Mouse (Mus musculus): ENCODE measurements at regions not wholly inside any gene's neighbourhood (a gene's known extent, or its start where the extent isn't known, plus 50 kb on each side); places are given as distances from the start of the nearest gene placed in this dataset.

DNA sequence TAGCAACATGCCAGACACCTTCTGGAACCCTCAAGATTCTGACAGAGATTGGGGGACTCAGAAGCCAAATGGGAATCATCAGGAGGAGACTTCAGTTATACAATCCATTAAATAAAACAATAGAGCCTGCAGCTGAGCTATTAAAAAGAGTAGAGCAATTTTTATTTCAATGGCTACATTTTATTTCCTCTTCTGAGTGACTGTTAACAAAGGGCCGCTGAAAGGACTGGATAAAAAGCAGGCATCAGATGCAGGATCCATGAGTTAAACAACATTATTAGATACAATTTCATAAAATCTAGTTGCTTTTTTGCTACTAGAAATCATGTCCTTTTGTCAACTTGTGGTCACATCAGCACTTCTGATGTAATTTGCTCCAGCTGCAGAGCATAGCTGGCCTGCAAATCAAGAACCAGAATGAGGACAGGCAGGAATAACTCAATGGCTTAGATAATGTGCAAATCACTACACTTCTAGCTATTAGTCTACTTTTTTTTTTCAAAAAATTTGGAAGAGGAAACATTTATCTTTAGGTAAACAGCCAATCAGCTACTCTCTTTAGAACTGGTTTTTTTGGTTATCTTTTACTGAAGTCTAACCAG is 529.5 kb upstream of the Mef2c start:
- Histone ChIP-seq H3K4me1 (ENCODE audit: control insufficient read depth, insufficient read depth, low read length) (no peaks in the 10 kb centered on the region), H3K27ac (ENCODE audit: insufficient read depth, low read depth, low read length) (no peak overlapping the region), H3K4me3 (ENCODE audit: insufficient read depth, low read depth, low read length) (no peak overlapping the region)
- TF ChIP-seq CTCF (IDR thresholded peaks at IDR 0.05; ENCODE audit: insufficient read depth, low read depth, low read length) (no peak), POLR2A (IDR thresholded peaks at IDR 0.05; ENCODE audit: insufficient read depth, low read depth, low read length) (no peak)
- 71% methylated on average over 1 of the region's 1 CpGs for WGBS

DNA sequence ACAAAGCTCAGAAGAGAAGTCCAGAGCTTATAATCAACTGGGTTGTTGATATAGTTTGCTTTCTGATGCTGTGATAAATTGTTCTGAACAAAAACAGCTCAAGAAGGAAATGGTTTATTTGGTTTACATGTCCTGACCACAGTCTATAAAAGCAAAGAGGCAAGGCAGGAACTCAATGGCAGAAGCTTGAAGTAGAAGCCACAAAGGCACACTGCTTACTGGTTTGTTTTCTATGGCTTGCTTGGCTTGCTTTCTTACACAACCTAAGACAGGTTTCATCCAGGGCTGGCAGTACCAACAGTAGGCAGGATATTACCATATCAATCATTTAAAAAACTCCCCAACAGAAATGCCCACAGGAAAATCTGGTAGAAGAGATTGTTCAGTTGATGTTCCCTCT is 502.7 kb upstream of the Mef2c start:
- Histone ChIP-seq H3K4me3 (ENCODE audit: insufficient read depth, low read depth, low read length) (no peak overlapping the region), H3K4me1 (ENCODE audit: control insufficient read depth, insufficient read depth, low read length) (no peaks in the 10 kb centered on the region), H3K27ac (ENCODE audit: insufficient read depth, low read depth, low read length) (no peak overlapping the region)
- TF ChIP-seq POLR2A (IDR thresholded peaks at IDR 0.05; ENCODE audit: insufficient read depth, low read depth, low read length) (no peak), CTCF (IDR thresholded peaks at IDR 0.05; ENCODE audit: insufficient read depth, low read depth, low read length) (no peak)

DNA sequence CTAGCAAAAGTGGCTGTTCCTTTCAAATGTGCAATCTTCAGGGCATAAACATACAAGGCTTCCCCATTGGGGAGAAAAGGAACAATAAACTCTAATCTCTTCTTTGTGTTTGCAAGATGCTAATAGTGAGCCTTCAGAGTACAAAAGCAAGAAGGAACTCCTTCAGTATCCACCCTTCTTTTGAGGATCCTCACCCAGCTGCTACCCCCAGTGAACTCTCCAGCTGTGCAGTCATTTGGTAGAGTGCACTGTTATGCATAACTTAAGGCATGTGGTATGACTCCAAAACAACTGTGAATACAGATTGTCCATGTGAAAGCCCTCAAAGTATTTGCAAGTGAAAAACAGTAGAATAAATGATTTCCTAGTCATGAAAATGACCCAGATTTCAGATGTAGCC is 487.1 kb upstream of the Mef2c start:
- no peaks in the 10 kb centered on the region for H3K4me1 ChIP-seq (ENCODE audit: control insufficient read depth, insufficient read depth, low read length)
- peak overlapping the region; percentile 51; the same call in 1 of the 2 replicates for H3K27ac ChIP-seq (ENCODE audit: insufficient read depth, low read depth, low read length)
- no peak overlapping the region for H3K4me3 ChIP-seq (ENCODE audit: insufficient read depth, low read depth, low read length)
- TF ChIP-seq CTCF (IDR thresholded peaks at IDR 0.05; ENCODE audit: insufficient read depth, low read depth, low read length) (no peak), POLR2A (IDR thresholded peaks at IDR 0.05; ENCODE audit: insufficient read depth, low read depth, low read length) (no peak)

DNA sequence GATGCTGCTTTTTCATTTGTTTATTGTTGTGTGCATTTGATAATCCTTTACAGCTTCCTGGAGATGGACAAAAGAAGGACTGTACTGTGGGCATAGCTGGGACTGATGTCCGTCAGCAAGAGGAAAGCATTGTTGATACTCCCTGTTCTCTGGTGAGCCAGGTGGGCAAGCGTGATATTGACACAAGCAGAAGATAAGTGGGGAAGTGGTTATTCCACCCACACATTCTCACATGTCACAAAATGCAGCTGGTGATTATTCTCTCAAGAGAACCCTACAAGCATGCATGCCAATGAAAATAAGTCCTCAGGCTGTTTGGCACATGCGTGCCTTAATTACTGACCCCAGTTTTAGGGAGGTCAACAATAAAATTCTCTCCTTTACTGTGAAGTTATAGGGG is 483.0 kb upstream of the Mef2c start:
- H3K4me3 ChIP-seq (ENCODE audit: insufficient read depth, low read depth, low read length), result no peak overlapping the region
- H3K27ac ChIP-seq (ENCODE audit: insufficient read depth, low read depth, low read length), result no peak overlapping the region
- WGBS, result 41% methylated on average over 3 of the region's 3 CpGs
- no peak for TF ChIP-seq POLR2A (IDR thresholded peaks at IDR 0.05; ENCODE audit: insufficient read depth, low read depth, low read length)
- no peak for TF ChIP-seq CTCF (IDR thresholded peaks at IDR 0.05; ENCODE audit: insufficient read depth, low read depth, low read length)
- H3K4me1 ChIP-seq (ENCODE audit: control insufficient read depth, insufficient read depth, low read length), result no peaks in the 10 kb centered on the region

DNA sequence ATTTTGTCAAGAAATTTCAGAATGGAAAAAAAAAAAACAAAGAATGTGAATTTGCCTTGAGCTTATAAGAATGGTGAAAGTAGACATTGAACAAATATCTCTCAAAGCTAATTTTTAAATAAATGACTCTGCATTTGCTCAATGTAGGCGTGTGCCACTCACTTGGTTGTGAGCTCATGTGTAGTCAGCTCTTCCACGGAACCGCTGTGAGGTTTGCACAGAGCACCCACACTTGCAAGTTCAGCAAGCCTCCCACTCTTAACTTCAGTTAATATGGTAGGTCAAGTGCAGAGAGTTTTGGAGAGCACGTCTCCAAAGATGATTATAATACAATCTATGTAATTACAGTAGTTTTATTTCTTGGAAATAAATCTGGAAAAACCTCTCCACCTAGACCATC is 479.9 kb upstream of the Mef2c start:
- H3K27ac ChIP-seq (ENCODE audit: insufficient read depth, low read depth, low read length), result no peak overlapping the region
- WGBS, result 77% methylated on average over 4 of the region's 4 CpGs
- H3K4me3 ChIP-seq (ENCODE audit: insufficient read depth, low read depth, low read length), result no peak overlapping the region
- H3K4me1 ChIP-seq (ENCODE audit: control insufficient read depth, insufficient read depth, low read length), result no peaks in the 10 kb centered on the region
- TF ChIP-seq CTCF (IDR thresholded peaks at IDR 0.05; ENCODE audit: insufficient read depth, low read depth, low read length), result no peak
- TF ChIP-seq POLR2A (IDR thresholded peaks at IDR 0.05; ENCODE audit: insufficient read depth, low read depth, low read length), result no peak

DNA sequence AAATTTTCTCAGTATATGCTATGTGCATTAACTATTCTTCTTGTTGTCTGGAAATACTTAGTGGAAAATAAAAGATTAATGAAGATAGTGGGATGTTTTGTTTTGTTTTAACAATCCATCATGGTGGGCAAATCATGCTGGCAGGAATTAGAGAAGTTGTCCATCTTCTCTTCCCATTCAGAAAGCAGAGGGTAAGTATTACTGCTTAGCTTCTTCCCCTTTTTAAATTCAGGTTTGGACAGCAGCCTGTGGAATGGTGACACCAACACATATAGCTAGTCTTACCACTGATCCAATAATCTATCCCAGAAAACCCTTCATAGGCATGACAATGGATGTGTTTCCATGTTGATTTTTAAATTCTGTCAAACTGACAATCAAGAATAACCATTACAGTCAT is 467.9 kb upstream of the Mef2c start:
- no peak overlapping the region for H3K4me3 ChIP-seq (ENCODE audit: insufficient read depth, low read depth, low read length)
- TF ChIP-seq POLR2A (IDR thresholded peaks at IDR 0.05; ENCODE audit: insufficient read depth, low read depth, low read length) (no peak), CTCF (IDR thresholded peaks at IDR 0.05; ENCODE audit: insufficient read depth, low read depth, low read length) (no peak)

DNA sequence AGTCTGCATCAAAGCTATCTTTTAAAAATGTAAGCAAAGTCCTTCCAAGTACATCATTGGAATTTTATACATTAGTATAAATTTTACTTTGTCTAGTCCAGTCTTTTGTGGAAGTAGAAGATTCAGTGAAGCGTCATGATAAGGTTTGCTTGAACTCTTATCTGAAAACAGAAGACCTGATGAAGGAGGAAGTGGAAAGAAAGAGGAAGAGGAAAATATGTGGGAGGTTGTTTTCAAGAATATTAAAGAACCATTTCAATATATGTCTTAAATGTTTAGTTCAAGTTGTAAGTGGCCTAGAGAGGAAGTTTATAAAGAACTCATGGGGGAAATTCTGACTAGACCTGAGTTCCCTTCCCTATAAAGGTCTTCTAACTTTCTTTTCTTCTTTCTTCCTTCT is 462.3 kb upstream of the Mef2c start:
- no peak overlapping the region for H3K27ac ChIP-seq (ENCODE audit: insufficient read depth, low read depth, low read length)
- TF ChIP-seq POLR2A (IDR thresholded peaks at IDR 0.05; ENCODE audit: insufficient read depth, low read depth, low read length) (no peak), CTCF (IDR thresholded peaks at IDR 0.05; ENCODE audit: insufficient read depth, low read depth, low read length) (no peak)
- H3K4me1 ChIP-seq (ENCODE audit: control insufficient read depth, insufficient read depth, low read length), result no peaks in the 10 kb centered on the region
- no peak overlapping the region for H3K4me3 ChIP-seq (ENCODE audit: insufficient read depth, low read depth, low read length)
- WGBS, result 95% methylated on average over 1 of the region's 1 CpGs

More for the DNA sequence above, 467.9 kb upstream of the Mef2c start:
- Histone ChIP-seq H3K4me1 (ENCODE audit: control insufficient read depth, insufficient read depth, low read length) (no peaks in the 10 kb centered on the region), H3K27ac (ENCODE audit: insufficient read depth, low read depth, low read length) (no peak overlapping the region)

DNA sequence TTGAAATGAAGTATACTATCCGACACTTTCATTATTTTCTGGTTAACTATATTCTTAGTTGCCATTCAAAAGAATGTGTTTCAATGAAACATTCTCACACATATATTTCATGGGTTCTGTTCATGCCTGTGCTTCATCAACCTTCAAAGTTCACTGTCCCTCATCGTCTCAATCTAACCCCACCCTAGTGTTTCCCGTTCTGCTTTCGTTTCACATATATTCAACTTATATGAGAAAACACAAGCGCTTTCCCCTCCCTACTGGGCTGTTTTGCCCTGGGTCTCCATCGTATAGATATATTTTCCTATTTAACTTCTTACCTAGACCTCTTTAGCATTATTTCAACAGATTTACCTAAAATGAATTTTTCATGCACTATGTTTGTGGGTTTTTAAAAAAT is 458.3 kb upstream of the Mef2c start:
- 93% methylated on average over 6 of the region's 6 CpGs for WGBS
- Histone ChIP-seq H3K4me3 (ENCODE audit: insufficient read depth, low read depth, low read length) (no peak overlapping the region), H3K4me1 (ENCODE audit: control insufficient read depth, insufficient read depth, low read length) (no peaks in the 10 kb centered on the region), H3K27ac (ENCODE audit: insufficient read depth, low read depth, low read length) (no peak overlapping the region)
- no peak for TF ChIP-seq CTCF (IDR thresholded peaks at IDR 0.05; ENCODE audit: insufficient read depth, low read depth, low read length)
- TF ChIP-seq POLR2A (IDR thresholded peaks at IDR 0.05; ENCODE audit: insufficient read depth, low read depth, low read length), result no peak

DNA sequence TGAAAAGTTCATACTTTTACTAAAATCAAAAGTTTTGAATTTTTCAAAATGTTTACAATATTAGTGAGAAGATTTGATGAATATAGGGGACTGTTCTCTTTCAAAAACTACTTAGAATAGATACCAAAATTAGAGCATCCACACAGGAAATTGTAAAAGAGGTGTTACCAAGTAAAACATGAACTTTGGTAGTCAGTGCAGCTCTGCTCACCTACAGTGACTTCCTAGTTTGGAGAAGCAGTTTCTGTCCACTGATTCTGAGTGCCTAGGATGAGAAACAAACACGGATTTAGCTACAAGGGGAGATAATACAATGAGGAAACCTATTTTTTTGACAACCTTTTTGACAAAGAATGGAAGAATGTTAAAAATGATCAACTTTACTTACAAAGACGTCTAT is 457.9 kb upstream of the Mef2c start:
- no peak overlapping the region for H3K4me3 ChIP-seq (ENCODE audit: insufficient read depth, low read depth, low read length)
- 86% methylated on average over 2 of the region's 2 CpGs for WGBS
- no peaks in the 10 kb centered on the region for H3K4me1 ChIP-seq (ENCODE audit: control insufficient read depth, insufficient read depth, low read length)
- H3K27ac ChIP-seq (ENCODE audit: insufficient read depth, low read depth, low read length), result no peak overlapping the region
- no peak for TF ChIP-seq POLR2A (IDR thresholded peaks at IDR 0.05; ENCODE audit: insufficient read depth, low read depth, low read length)

DNA sequence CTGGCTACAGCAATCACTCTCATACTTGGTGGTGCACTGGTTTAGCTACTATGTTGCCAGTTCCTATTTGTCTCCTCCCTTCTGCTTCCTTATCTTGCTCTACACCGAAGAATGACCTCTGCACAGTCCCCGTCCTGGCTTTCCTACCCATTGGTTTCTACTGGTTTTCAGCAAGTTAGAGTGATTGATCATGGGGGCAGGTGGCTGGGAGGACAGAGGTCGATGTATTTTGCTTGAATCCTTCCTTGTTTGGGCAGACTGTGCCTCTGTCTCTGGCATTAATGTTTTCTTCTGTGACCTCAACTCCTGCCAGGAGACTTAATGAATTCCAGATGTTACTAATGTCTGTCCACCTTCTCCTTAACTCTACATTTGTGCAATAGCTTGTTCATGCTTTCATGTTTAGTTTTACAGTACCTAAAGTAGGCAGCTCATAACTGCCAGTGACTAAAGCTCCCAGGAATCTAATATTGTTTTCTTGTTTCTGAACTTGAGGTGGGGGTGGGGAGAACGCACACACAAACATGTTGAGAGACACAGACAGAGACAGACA is 457.2 kb upstream of the Mef2c start:
- Histone ChIP-seq H3K27ac (ENCODE audit: insufficient read depth, low read depth, low read length) (no peak overlapping the region), H3K4me1 (ENCODE audit: control insufficient read depth, insufficient read depth, low read length) (no peaks in the 10 kb centered on the region), H3K4me3 (ENCODE audit: insufficient read depth, low read depth, low read length) (no peak overlapping the region)
- no peak for TF ChIP-seq POLR2A (IDR thresholded peaks at IDR 0.05; ENCODE audit: insufficient read depth, low read depth, low read length)
- no peak for TF ChIP-seq CTCF (IDR thresholded peaks at IDR 0.05; ENCODE audit: insufficient read depth, low read depth, low read length)
- 85% methylated on average over 4 of the region's 4 CpGs for WGBS

All from olfactory bulb, adult 2 months (tissue).